Mouse (Mus musculus) forebrain, embryonic 12.5 days (tissue): ENCODE data around the gene Prcd. TPM values are rescaled to one million over a fixed set of nuclear protein-coding genes. Genes with fewer than 3 reads are reported as not detected.

Experiments used
- ATAC-seq: fragments of 200-750 bp; cut with Nextera tagmentation; 2 replicates; pipeline ENCODE4 v1.8.0; 2017; ENCODE audit warnings: moderate TSS enrichment; ENCODE audit not compliant: low FRiP score
- H3K27ac ChIP-seq: fragments of 300-500 bp; sonication (generic); 2 replicates; pipeline ENCODE4 v1.5.1; 2016; ENCODE audit warnings: mild to moderate bottlenecking
- H3K27me3 ChIP-seq: fragments of 300-500 bp; sonication (generic); 2 replicates; pipeline ENCODE4 v1.6.1; 2016; ENCODE audit warnings: mild to moderate bottlenecking
- H3K36me3 ChIP-seq: fragments of 300-500 bp; sonication (generic); replicated peaks from 2 replicates; pipeline ENCODE4 v1.6.1; 2016; ENCODE audit warnings: mild to moderate bottlenecking
- H3K4me1 ChIP-seq: fragments of 300-500 bp; sonication (generic); 2 replicates; pipeline ENCODE4 v1.6.1; 2016
- H3K4me2 ChIP-seq: fragments of 300-500 bp; sonication (generic); 2 replicates; pipeline ENCODE4 v1.6.1; 2016; ENCODE audit warnings: mild to moderate bottlenecking, moderate library complexity
- H3K4me3 ChIP-seq: fragments of 300-500 bp; sonication (generic); replicated peaks from 2 replicates; pipeline ENCODE4 v1.5.1; 2016; ENCODE audit warnings: mild to moderate bottlenecking
- H3K9ac ChIP-seq: fragments of 300-500 bp; sonication (generic); 2 replicates; pipeline ENCODE4 v1.6.1; 2016; ENCODE audit warnings: mild to moderate bottlenecking
- H3K9me3 ChIP-seq: fragments of 300-500 bp; sonication (generic); 2 replicates; pipeline ENCODE4 v1.6.1; 2016
- WGBS: fragments of 180-500 bp; shearing (Covaris S2); methylation state at CpG from one replicate; pipeline ENCODE4 v1.1.7; 2016; 5-methylcytosine and 5-hydroxymethylcytosine counted together
- polyA plus RNA-seq: library from polyadenylated mRNA; unstranded; fragments of >200 nt; fragmentation: Nextera tagmentation; extraction: Ambion mirVana; gene quantifications from 2 replicates; pipeline ENCODE4 v1.2.1, GENCODE M21; 2016

Gene Prcd
- polyA plus RNA-seq, 1 experiment from 2014 or later, result 1.3 TPM

- Histone ChIP-seq H3K27me3 (no peaks in the 10 kb centered on the region), H3K27ac (no peak overlapping the region), H3K4me3 (no peak overlapping the region), H3K4me2 (no peak overlapping the region), H3K9me3 (no peaks in the 10 kb centered on the region), H3K36me3 (peaks cover 67% of the 10 kb centered on the region), H3K4me1 (peaks cover 24% of the 10 kb centered on the region), H3K9ac (no peak overlapping the region)
- no peak for ATAC-seq
- 92% methylated on average over 14 of the region's 14 CpGs for WGBS
Measured at GRCm38 (mm10) chr11:116676175-116676976, 23.0 kb downstream of the Prcd start.

- no peak for ATAC-seq
- H3K36me3 ChIP-seq, result peaks cover 80% of the 10 kb centered on the region
- H3K4me3 ChIP-seq, result no peak overlapping the region
- no peak overlapping the region for H3K27ac ChIP-seq
- no peaks in the 10 kb centered on the region for H3K27me3 ChIP-seq
- no peak overlapping the region for H3K9ac ChIP-seq
- H3K9me3 ChIP-seq, result no peaks in the 10 kb centered on the region
- peaks cover 16% of the 10 kb centered on the region for H3K4me1 ChIP-seq
- no peak overlapping the region for H3K4me2 ChIP-seq
- WGBS, result 86% methylated on average over 8 of the region's 8 CpGs
Measured at GRCm38 (mm10) chr11:116677711-116678441, 24.5 kb downstream of the Prcd start.

- H3K4me2 ChIP-seq, result no peak overlapping the region
- no peak for ATAC-seq
- H3K27ac ChIP-seq, result no peak overlapping the region
- peaks cover 5% of the 10 kb centered on the region for H3K4me1 ChIP-seq
- H3K4me3 ChIP-seq, result no peak overlapping the region
- H3K27me3 ChIP-seq, result no peaks in the 10 kb centered on the region
- peaks cover 77% of the 10 kb centered on the region for H3K36me3 ChIP-seq
- H3K9ac ChIP-seq, result no peak overlapping the region
- no peaks in the 10 kb centered on the region for H3K9me3 ChIP-seq
- 94% methylated on average over 6 of the region's 6 CpGs for WGBS
Measured at GRCm38 (mm10) chr11:116679148-116679547, 25.8 kb downstream of the Prcd start.

- 79% methylated on average over 24 of the region's 24 CpGs for WGBS
- H3K36me3 ChIP-seq, result peaks cover 76% of the 10 kb centered on the region
- H3K9me3 ChIP-seq, result no peaks in the 10 kb centered on the region
- no peak overlapping the region for H3K27ac ChIP-seq
- H3K4me2 ChIP-seq, result no peak overlapping the region
- H3K4me3 ChIP-seq, result no peak overlapping the region
- ATAC-seq, result no peak
- no peaks in the 10 kb centered on the region for H3K4me1 ChIP-seq
- H3K9ac ChIP-seq, result no peak overlapping the region
- no peaks in the 10 kb centered on the region for H3K27me3 ChIP-seq
Measured at GRCm38 (mm10) chr11:116680321-116681091, 27.2 kb downstream of the Prcd start.

GRCm38 (mm10) chr11:116681147-116681546, 27.8 kb downstream of the Prcd start:
- WGBS, result 92% methylated on average over 4 of the region's 4 CpGs
- H3K36me3 ChIP-seq, result peaks cover 75% of the 10 kb centered on the region

GRCm38 (mm10) chr11:116682501-116683144, 29.3 kb downstream of the Prcd start:
- H3K36me3 ChIP-seq, result peaks cover 60% of the 10 kb centered on the region

More at GRCm38 (mm10) chr11:116681147-116681546, 27.8 kb downstream of the Prcd start:
- Histone ChIP-seq H3K4me2 (no peak overlapping the region), H3K9ac (no peak overlapping the region), H3K27ac (no peak overlapping the region), H3K27me3 (no peaks in the 10 kb centered on the region), H3K4me1 (no peaks in the 10 kb centered on the region), H3K9me3 (no peaks in the 10 kb centered on the region), H3K4me3 (no peak overlapping the region)
- no peak for ATAC-seq

GRCm38 (mm10) chr11:116683777-116684176, 30.4 kb downstream of the Prcd start:
- Histone ChIP-seq H3K4me3 (no peak overlapping the region), H3K4me1 (no peaks in the 10 kb centered on the region), H3K9me3 (no peaks in the 10 kb centered on the region), H3K36me3 (peaks cover 52% of the 10 kb centered on the region), H3K27me3 (no peaks in the 10 kb centered on the region), H3K9ac (no peak overlapping the region), H3K4me2 (no peak overlapping the region), H3K27ac (no peak overlapping the region)
- ATAC-seq, result no peak
- WGBS, result 90% methylated on average over 4 of the region's 4 CpGs

More at GRCm38 (mm10) chr11:116682501-116683144, 29.3 kb downstream of the Prcd start:
- no peak for ATAC-seq
- Histone ChIP-seq H3K4me3 (no peak overlapping the region), H3K27ac (no peak overlapping the region), H3K4me1 (no peaks in the 10 kb centered on the region), H3K9ac (no peak overlapping the region), H3K9me3 (no peaks in the 10 kb centered on the region), H3K27me3 (no peaks in the 10 kb centered on the region), H3K4me2 (no peak overlapping the region)
- 87% methylated on average over 14 of the region's 14 CpGs for WGBS

GRCm38 (mm10) chr11:116685729-116686128, 32.4 kb downstream of the Prcd start:
- no peak overlapping the region for H3K4me3 ChIP-seq
- H3K4me1 ChIP-seq, result no peaks in the 10 kb centered on the region
- H3K27ac ChIP-seq, result no peak overlapping the region
- no peaks in the 10 kb centered on the region for H3K9me3 ChIP-seq
- H3K4me2 ChIP-seq, result no peak overlapping the region
- ATAC-seq, result no peak
- peaks cover 42% of the 10 kb centered on the region for H3K36me3 ChIP-seq
- WGBS, result 80% methylated on average over 9 of the region's 9 CpGs
- no peak overlapping the region for H3K9ac ChIP-seq
- H3K27me3 ChIP-seq, result no peaks in the 10 kb centered on the region

- no peaks in the 10 kb centered on the region for H3K9me3 ChIP-seq
- no peak overlapping the region for H3K4me2 ChIP-seq
- peaks cover 23% of the 10 kb centered on the region for H3K36me3 ChIP-seq
- peaks cover 6% of the 10 kb centered on the region for H3K27me3 ChIP-seq
- no peak overlapping the region for H3K9ac ChIP-seq
- no peak overlapping the region for H3K4me3 ChIP-seq
- H3K4me1 ChIP-seq, result no peaks in the 10 kb centered on the region
- H3K27ac ChIP-seq, result no peak overlapping the region
- ATAC-seq, result no peak
- WGBS, result 76% methylated on average over 8 of the region's 8 CpGs
Measured at GRCm38 (mm10) chr11:116687897-116688296, 34.6 kb downstream of the Prcd start.

- H3K9ac ChIP-seq, result no peak overlapping the region
- peaks cover 20% of the 10 kb centered on the region for H3K27me3 ChIP-seq
- H3K27ac ChIP-seq, result no peak overlapping the region
- 96% methylated on average over 10 of the region's 10 CpGs for WGBS
- no peak for ATAC-seq
- peaks cover 13% of the 10 kb centered on the region for H3K36me3 ChIP-seq
- H3K9me3 ChIP-seq, result no peaks in the 10 kb centered on the region
- no peak overlapping the region for H3K4me3 ChIP-seq
- H3K4me1 ChIP-seq, result peaks cover 8% of the 10 kb centered on the region
- no peak overlapping the region for H3K4me2 ChIP-seq
Measured at GRCm38 (mm10) chr11:116689622-116690021, 36.3 kb downstream of the Prcd start.

- H3K9ac ChIP-seq, result no peak overlapping the region
- no peak overlapping the region for H3K4me3 ChIP-seq
- no peak for ATAC-seq
- peaks cover 34% of the 10 kb centered on the region for H3K27me3 ChIP-seq
- no peak overlapping the region for H3K27ac ChIP-seq
- H3K9me3 ChIP-seq, result no peaks in the 10 kb centered on the region
- no peak overlapping the region for H3K4me2 ChIP-seq
- peaks cover 16% of the 10 kb centered on the region for H3K4me1 ChIP-seq
- H3K36me3 ChIP-seq, result peaks cover 1% of the 10 kb centered on the region; the same call in 1 of the 2 replicates
- WGBS, result 46% methylated on average over 18 of the region's 18 CpGs
Measured at GRCm38 (mm10) chr11:116690701-116691575, 37.6 kb downstream of the Prcd start.
